Mouse (Mus musculus) liver, embryonic 13.5 days (tissue): ENCODE results near the gene Dyx1c1. TPM values are rescaled to one million over a fixed set of nuclear protein-coding genes. Genes with fewer than 3 reads are reported as not detected.

Experiments used
- ATAC-seq: fragments of 200-750 bp; cut with Nextera tagmentation; 2 replicates; pipeline ENCODE4 v1.8.0; 2017; ENCODE audit warnings: low read depth, mild to moderate bottlenecking, moderate number of reproducible peaks, moderate library complexity
- DNase-seq: peaks from one replicate; pipeline ENCODE4 v3.0.0; 2022
- H3K27ac ChIP-seq: fragments of 300-500 bp; sonication (generic); 2 replicates; pipeline ENCODE4 v1.5.1; 2015; ENCODE audit warnings: moderate library complexity, mild to moderate bottlenecking, inconsistent platforms
- H3K27me3 ChIP-seq: fragments of 300-500 bp; sonication (generic); 2 replicates; pipeline ENCODE4 v1.6.1; 2015; ENCODE audit warnings: mild to moderate bottlenecking, inconsistent platforms
- H3K36me3 ChIP-seq: fragments of 300-500 bp; sonication (generic); 2 replicates; pipeline ENCODE4 v1.6.1; 2015; ENCODE audit warnings: mild to moderate bottlenecking, inconsistent platforms
- H3K4me1 ChIP-seq: fragments of 300-500 bp; sonication (generic); replicated peaks from 2 replicates; pipeline ENCODE4 v1.6.1; 2015; ENCODE audit warnings: inconsistent platforms
- H3K4me2 ChIP-seq: fragments of 300-500 bp; sonication (generic); 2 replicates; pipeline ENCODE4 v1.6.1; 2015; ENCODE audit warnings: inconsistent platforms, mild to moderate bottlenecking, moderate library complexity
- H3K4me3 ChIP-seq: fragments of 300-500 bp; sonication (generic); replicated peaks from 2 replicates; pipeline ENCODE4 v1.5.1; 2015; ENCODE audit warnings: mild to moderate bottlenecking, inconsistent platforms
- H3K9ac ChIP-seq: fragments of 300-500 bp; sonication (generic); 2 replicates; pipeline ENCODE4 v1.6.1; 2015; ENCODE audit warnings: mild to moderate bottlenecking, inconsistent platforms
- H3K9me3 ChIP-seq: fragments of 300-500 bp; sonication (generic); replicated peaks from 2 replicates; pipeline ENCODE4 v1.6.1; 2016; ENCODE audit warnings: inconsistent platforms
- WGBS: fragments of 180-500 bp; shearing (Covaris S2); methylation state at CpG from one replicate; pipeline ENCODE4 v1.1.7; 2015; ENCODE audit not compliant: insufficient replicate concordance; 5-methylcytosine and 5-hydroxymethylcytosine counted together
- polyA plus RNA-seq: library from polyadenylated mRNA; unstranded; fragments of >200 nt; fragmentation: Nextera tagmentation; extraction: Ambion mirVana; gene quantifications from 2 replicates; pipeline ENCODE4 v1.2.1, GENCODE M21; 2015

Dyx1c1 gene
- polyA plus RNA-seq, 1 experiment from 2014 or later: 0.31 TPM

DNA sequence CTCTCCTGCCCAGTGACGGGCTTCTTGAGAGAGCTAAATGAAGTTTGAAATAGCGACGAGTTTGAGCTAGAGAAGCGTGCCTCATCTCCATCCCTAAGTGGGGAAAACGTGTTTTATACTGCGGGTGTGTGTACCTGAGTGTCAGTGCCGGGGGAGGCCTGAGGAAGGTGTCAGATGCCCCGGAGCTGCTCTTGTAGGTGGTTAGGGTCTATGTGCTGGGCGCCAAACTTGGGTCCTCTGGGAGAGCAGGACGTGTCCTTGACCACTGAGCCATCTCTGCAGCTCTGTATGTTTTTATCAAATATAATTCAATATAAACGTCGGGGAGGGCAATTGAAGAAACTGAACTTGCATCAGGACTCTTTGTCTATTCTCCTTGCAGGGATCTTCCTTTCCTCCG lies 14.3 kb upstream of the Dyx1c1 start:
- H3K9ac ChIP-seq: no peak overlapping the region
- H3K27ac ChIP-seq: no peak overlapping the region
- H3K4me2 ChIP-seq: no peak overlapping the region
- WGBS: 74% methylated on average over 13 of the region's 13 CpGs
- ATAC-seq: no peak
- H3K36me3 ChIP-seq: no peaks in the 10 kb centered on the region
- H3K9me3 ChIP-seq: no peaks in the 10 kb centered on the region
- DNase-seq: no peak
- H3K27me3 ChIP-seq: no peaks in the 10 kb centered on the region
- no peak overlapping the region for H3K4me3 ChIP-seq
- H3K4me1 ChIP-seq: no peaks in the 10 kb centered on the region

DNA sequence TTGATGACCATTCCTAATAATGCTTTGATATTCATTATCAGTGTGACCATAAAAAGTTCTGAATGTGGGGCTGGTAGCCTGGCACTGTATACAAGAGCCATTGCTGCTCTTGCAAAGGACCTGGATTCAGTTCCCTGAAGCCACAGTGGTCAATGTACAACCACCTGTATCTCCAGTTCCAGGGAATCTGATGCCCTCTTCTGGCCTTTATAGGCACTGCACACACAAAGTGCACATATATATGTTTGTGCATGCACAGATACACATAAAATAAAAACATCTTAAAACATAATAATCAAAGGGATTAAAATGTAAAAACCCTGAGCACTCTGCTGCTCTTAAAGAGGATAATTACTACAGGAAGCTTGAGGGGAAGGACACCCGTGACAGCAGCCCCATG lies 11.6 kb upstream of the Dyx1c1 start:
- Histone ChIP-seq H3K36me3 (no peaks in the 10 kb centered on the region), H3K4me2 (no peak overlapping the region), H3K27me3 (no peaks in the 10 kb centered on the region), H3K27ac (no peak overlapping the region), H3K9me3 (no peaks in the 10 kb centered on the region), H3K4me1 (no peaks in the 10 kb centered on the region), H3K4me3 (no peak overlapping the region), H3K9ac (no peak overlapping the region)
- ATAC-seq (no peak), DNase-seq (no peak)
- 68% methylated on average over 1 of the region's 1 CpGs for WGBS

DNA sequence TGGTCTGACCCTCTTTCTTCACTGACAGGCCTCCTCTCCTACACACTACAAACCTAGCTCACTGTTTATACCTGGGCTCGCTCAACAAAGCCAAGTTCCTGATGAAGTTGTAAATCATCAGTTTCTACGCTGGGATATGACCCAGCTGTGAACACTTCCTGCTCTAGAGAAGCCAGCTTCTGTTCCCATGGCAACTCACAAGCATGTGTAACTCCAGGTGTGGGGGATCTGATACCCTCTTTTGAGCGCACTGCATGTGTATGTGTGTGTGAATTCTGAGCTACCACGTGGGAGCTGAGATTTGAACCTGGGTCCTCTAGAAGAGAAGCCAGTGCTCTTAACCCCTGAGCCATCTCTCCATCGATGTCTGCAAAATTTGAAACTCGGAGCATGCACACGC lies 9.0 kb upstream of the Dyx1c1 start:
- ATAC-seq (no peak), DNase-seq (no peak)
- no peak overlapping the region for H3K27ac ChIP-seq

GRCm38 (mm10) chr9:72954746-72955145 lies 3.8 kb upstream of the Dyx1c1 start:
- DNase-seq: no peak
- Histone ChIP-seq H3K4me2 (no peak overlapping the region), H3K9ac (no peak overlapping the region), H3K27me3 (no peaks in the 10 kb centered on the region), H3K4me1 (peaks cover 14% of the 10 kb centered on the region), H3K36me3 (no peaks in the 10 kb centered on the region), H3K27ac (no peak overlapping the region), H3K9me3 (no peaks in the 10 kb centered on the region), H3K4me3 (no peak overlapping the region)
- no peak for ATAC-seq
- 37% methylated on average over 2 of the region's 2 CpGs for WGBS

More for the DNA sequence above, 9.0 kb upstream of the Dyx1c1 start:
- H3K9ac ChIP-seq: no peak overlapping the region
- no peaks in the 10 kb centered on the region for H3K9me3 ChIP-seq
- WGBS: 55% methylated on average over 7 of the region's 7 CpGs
- H3K36me3 ChIP-seq: no peaks in the 10 kb centered on the region
- H3K4me3 ChIP-seq: no peak overlapping the region
- H3K4me2 ChIP-seq: no peak overlapping the region
- no peaks in the 10 kb centered on the region for H3K4me1 ChIP-seq
- H3K27me3 ChIP-seq: no peaks in the 10 kb centered on the region

- H3K36me3 ChIP-seq: no peaks in the 10 kb centered on the region
- WGBS: 11% methylated on average over 1 of the region's 1 CpGs
- no peak for DNase-seq
- H3K27me3 ChIP-seq: no peaks in the 10 kb centered on the region
- no peak overlapping the region for H3K9ac ChIP-seq
- no peak overlapping the region for H3K4me2 ChIP-seq
- peaks cover 14% of the 10 kb centered on the region for H3K4me1 ChIP-seq
- H3K9me3 ChIP-seq: no peaks in the 10 kb centered on the region
- ATAC-seq: peak; percentile 49; the same call in 1 of the 2 replicates
- no peak overlapping the region for H3K4me3 ChIP-seq
- no peak overlapping the region for H3K27ac ChIP-seq
Observed at GRCm38 (mm10) chr9:72955546-72955945, 3.0 kb upstream of the Dyx1c1 start.

DNA sequence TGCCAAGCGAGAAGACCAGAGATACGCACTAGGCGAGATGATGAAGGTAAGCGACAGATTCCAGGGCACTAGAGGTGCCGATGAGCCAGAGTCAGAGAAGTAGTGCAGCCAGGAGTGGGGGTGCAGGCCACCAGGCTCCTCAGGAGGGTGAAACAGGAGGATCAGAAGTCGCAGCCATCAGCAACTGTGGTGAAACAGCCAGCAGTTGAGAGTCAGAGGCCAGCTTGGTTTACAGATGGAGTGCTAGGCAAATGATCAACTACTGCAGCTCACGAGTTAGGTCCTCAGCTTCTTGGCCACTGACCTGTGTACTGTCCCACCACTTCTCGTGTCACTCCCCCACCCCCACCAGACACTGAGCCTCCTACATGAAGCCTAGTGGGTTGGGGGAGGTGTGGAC lies 2.8 kb downstream of the Dyx1c1 start:
- no peak for DNase-seq
- H3K27me3 ChIP-seq: no peaks in the 10 kb centered on the region
- H3K4me2 ChIP-seq: no peak overlapping the region
- peaks cover 14% of the 10 kb centered on the region for H3K4me1 ChIP-seq
- WGBS: 63% methylated on average over 8 of the region's 8 CpGs
- no peak overlapping the region for H3K9ac ChIP-seq
- no peaks in the 10 kb centered on the region for H3K9me3 ChIP-seq
- no peak overlapping the region for H3K4me3 ChIP-seq
- H3K27ac ChIP-seq: no peak overlapping the region
- no peaks in the 10 kb centered on the region for H3K36me3 ChIP-seq
- ATAC-seq: no peak

- no peaks in the 10 kb centered on the region for H3K36me3 ChIP-seq
- H3K27me3 ChIP-seq: no peaks in the 10 kb centered on the region
- DNase-seq (no peak), ATAC-seq (no peak)
- no peak overlapping the region for H3K4me3 ChIP-seq
- WGBS: 52% methylated on average over 15 of the region's 15 CpGs
- H3K27ac ChIP-seq: no peak overlapping the region
- H3K9me3 ChIP-seq: no peaks in the 10 kb centered on the region
- H3K9ac ChIP-seq: no peak overlapping the region
- no peak overlapping the region for H3K4me2 ChIP-seq
- H3K4me1 ChIP-seq: peaks cover 14% of the 10 kb centered on the region
Observed at GRCm38 (mm10) chr9:72961959-72962358, 3.4 kb downstream of the Dyx1c1 start.

DNA sequence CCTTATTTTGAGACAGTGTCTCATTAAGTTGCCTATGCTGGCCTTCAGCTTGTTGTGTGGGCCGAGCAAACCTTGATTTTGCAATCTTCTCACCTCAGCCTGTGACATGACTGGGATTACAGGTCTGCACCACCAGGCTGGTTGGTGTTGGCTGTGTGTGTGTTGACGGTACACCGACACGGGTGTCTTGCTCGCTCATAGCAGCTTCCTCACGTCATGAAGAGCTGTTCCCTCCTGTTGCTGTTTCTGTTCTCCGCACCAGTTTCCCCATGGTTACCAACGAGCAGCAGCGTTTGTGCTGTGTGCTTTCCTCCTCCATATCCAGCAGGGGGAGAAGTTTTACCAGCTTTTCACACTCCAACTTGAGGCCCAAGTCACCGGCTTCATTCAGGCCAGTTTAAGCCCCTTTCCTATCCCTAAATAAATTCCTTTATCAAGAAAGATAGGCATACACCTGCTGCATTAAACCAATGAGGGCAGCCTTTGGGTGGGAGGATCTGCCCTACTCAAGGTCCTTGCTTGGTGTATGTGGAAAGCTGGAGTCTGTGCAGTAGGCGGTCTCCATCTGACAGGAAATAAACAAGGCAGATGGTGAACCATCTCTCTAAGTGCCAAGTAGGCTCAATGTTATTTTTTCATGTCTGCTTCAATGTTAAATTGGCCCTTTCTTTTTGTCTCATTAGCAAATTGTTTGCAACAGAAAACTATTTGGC lies 9.9 kb downstream of the Dyx1c1 start:
- Histone ChIP-seq H3K4me2 (no peak overlapping the region), H3K9ac (no peak overlapping the region), H3K4me3 (no peak overlapping the region), H3K27ac (no peak overlapping the region), H3K4me1 (0 out of 2 replicates have a peak, but pooled peaks cover 2% of the 10 kb centered on the region), H3K9me3 (no peaks in the 10 kb centered on the region), H3K36me3 (no peaks in the 10 kb centered on the region), H3K27me3 (no peaks in the 10 kb centered on the region)
- WGBS: 25% methylated on average over 11 of the region's 11 CpGs
- DNase-seq: peak; percentile 16
- peak; percentile 36; the same call in 1 of the 2 replicates for ATAC-seq

DNA sequence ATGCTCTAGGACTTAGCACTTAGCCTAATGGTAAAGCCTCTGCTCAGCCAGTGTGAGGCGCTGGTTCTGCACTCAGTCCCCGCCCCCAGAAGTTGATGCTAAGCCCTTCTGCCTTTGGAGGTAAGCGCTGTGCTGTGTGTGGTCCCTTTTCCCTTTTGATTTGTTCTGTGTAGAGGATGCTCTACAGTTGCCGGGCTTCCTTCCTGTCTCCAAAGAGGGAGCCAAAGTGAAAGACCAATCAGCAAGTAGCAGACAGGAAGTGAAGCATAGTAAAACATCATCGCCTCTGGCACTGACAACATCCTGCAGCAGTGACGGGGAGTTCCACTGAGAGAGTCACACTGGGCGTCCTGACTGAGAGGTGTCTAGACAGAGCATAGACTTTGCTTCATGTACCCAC lies 11.3 kb downstream of the Dyx1c1 start:
- Histone ChIP-seq H3K27me3 (no peaks in the 10 kb centered on the region), H3K9ac (no peak overlapping the region), H3K4me2 (no peak overlapping the region), H3K4me1 (0 out of 2 replicates have a peak, but pooled peaks cover 2% of the 10 kb centered on the region), H3K4me3 (no peak overlapping the region), H3K36me3 (no peaks in the 10 kb centered on the region), H3K27ac (no peak overlapping the region), H3K9me3 (no peaks in the 10 kb centered on the region)
- 59% methylated on average over 7 of the region's 7 CpGs for WGBS
- DNase-seq (no peak), ATAC-seq (no peak)

DNA sequence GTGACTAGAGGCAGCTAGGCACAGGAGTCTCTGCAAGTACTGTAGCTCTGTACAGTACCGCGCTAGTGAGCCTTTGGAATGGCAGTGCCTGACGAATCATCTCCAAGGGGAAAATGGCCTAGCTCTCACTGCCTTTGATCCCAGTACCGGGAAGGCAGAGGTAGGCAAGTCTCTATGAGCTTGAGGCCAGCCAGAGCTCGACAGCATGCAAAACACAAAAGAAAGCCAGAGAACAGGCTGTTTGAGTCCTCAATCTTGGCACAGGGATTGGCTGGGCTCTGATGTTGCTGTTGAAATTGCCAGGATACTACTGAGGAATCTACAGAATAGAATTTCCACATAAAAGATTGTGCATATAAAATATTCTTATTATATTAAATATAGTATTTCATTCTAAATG lies 13.8 kb downstream of the Dyx1c1 start:
- no peak for DNase-seq

GRCm38 (mm10) chr9:72972984-72973383 lies 14.4 kb downstream of the Dyx1c1 start:
- Histone ChIP-seq H3K4me3 (no peak overlapping the region), H3K27ac (no peak overlapping the region), H3K27me3 (no peaks in the 10 kb centered on the region), H3K4me2 (no peak overlapping the region), H3K9me3 (no peaks in the 10 kb centered on the region), H3K36me3 (no peaks in the 10 kb centered on the region), H3K4me1 (0 out of 2 replicates have a peak, but pooled peaks cover 2% of the 10 kb centered on the region), H3K9ac (no peak overlapping the region)
- ATAC-seq (no peak), DNase-seq (no peak)

More for the DNA sequence above, 13.8 kb downstream of the Dyx1c1 start:
- ATAC-seq: no peak
- WGBS: 80% methylated on average over 5 of the region's 5 CpGs
- H3K27ac ChIP-seq: no peak overlapping the region
- H3K9me3 ChIP-seq: no peaks in the 10 kb centered on the region
- H3K4me2 ChIP-seq: no peak overlapping the region
- H3K4me3 ChIP-seq: no peak overlapping the region
- no peak overlapping the region for H3K9ac ChIP-seq
- H3K4me1 ChIP-seq: 0 out of 2 replicates have a peak, but pooled peaks cover 2% of the 10 kb centered on the region
- H3K27me3 ChIP-seq: no peaks in the 10 kb centered on the region
- no peaks in the 10 kb centered on the region for H3K36me3 ChIP-seq

DNA sequence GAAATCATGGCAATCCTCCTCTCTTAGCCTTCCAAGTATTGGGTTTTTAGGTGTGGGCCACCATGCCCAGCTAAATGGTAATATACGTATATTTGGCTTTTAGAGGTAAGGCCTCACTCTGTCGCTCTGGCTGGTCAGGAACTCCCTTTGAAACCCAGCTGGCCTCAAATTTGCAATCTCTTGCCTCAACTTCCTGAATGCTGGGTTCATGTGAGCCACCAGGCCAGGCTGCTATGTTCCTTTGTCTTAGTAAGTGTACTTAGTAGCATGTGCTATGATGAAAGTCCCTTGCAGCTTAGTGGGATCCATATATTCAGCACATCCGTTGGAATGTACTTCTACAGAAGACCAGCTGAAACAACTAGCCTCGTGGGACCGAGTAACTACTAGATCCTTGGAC lies 16.1 kb downstream of the Dyx1c1 start:
- Histone ChIP-seq H3K4me2 (no peak overlapping the region), H3K27me3 (no peaks in the 10 kb centered on the region), H3K27ac (no peak overlapping the region), H3K9ac (no peak overlapping the region), H3K4me1 (no peaks in the 10 kb centered on the region), H3K36me3 (no peaks in the 10 kb centered on the region), H3K4me3 (no peak overlapping the region), H3K9me3 (no peaks in the 10 kb centered on the region)
- WGBS: 73% methylated on average over 5 of the region's 5 CpGs
- DNase-seq (no peak), ATAC-seq (no peak)
